18 mouse cellular contexts compared by ENCODE assay signal in the genomic region with DNA sequence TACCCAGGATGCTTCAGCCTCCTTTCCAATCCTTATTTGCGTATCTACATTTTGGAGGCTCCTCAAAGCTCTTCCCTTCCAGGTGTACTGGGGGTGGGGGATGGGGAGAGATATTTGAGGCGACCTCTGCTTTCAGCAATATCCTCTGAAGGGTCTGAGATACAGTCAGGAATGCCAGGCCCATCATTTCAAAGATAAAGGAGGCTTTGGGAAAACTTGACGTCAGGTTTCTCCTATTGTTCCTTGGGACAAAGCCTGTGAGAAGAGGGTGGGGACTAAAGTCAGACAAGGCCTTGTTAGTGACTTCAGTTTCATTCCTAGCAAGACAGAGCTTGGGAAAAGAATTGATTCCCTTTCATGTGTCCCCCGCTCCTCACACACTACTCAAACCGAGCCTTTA.
DNase-seq lines count a peak whose midpoint lies in the region; ATAC-seq and TF ChIP-seq lines count a peak whose summit lies in the region.
"Had no signal": no experiment of that assay in that cellular context is flagged by ENCODE, and none has a peak within 500 bp of the region (broad histone marks: within the 10 kb centered on the region; RNA-seq: fewer than 3 reads in every experiment).

No protein-coding gene starts in this region.

- H3K27ac ChIP-seq in hindbrain, embryonic 14.5 days, result 0 out of 2 replicates have a peak overlapping the region, but pooled peaks have one; percentile 14
- H3K27ac ChIP-seq in hindbrain, embryonic 13.5 days, result no peak overlapping the region
- peak overlapping the region; percentile 34; the same call in 1 of the 2 replicates for H3K27ac ChIP-seq in midbrain, postnatal 0 days (ENCODE audit: low read depth, low read length)
- no peak overlapping the region for H3K27ac ChIP-seq in midbrain, embryonic 14.5 days (replicated peaks; ENCODE audit: low read depth, low read length)
- no peak overlapping the region for H3K27ac ChIP-seq in ES-E14 (ENCODE audit: insufficient read depth, low read depth, low read length, poor library complexity, severe bottlenecking)
- H3K27ac ChIP-seq: embryonic facial prominence, embryonic 10.5 days; forebrain, embryonic 15.5 days; heart, embryonic 13.5 days had no signal

- H3K4me3 ChIP-seq in hindbrain, embryonic 14.5 days (replicated peaks; ENCODE audit: low read length), result no peak overlapping the region
- no peak overlapping the region for H3K4me3 ChIP-seq in hindbrain, embryonic 13.5 days
- no peak overlapping the region for H3K4me3 ChIP-seq in midbrain, postnatal 0 days (ENCODE audit: low read depth, low read length)
- H3K4me3 ChIP-seq in midbrain, embryonic 14.5 days (replicated peaks; ENCODE audit: low read depth, low read length), result no peak overlapping the region
- no peak overlapping the region for H3K4me3 ChIP-seq in ES-E14 (ENCODE audit: insufficient read depth in 1 of 2, low read depth in 1 of 2, low read length in 2 of 2, poor library complexity in 1 of 2, severe bottlenecking in 1 of 2)
- H3K4me3 ChIP-seq: embryonic facial prominence, embryonic 10.5 days; forebrain, embryonic 15.5 days; heart, embryonic 13.5 days had no signal

- no peak overlapping the region for H3K9ac ChIP-seq in hindbrain, embryonic 14.5 days
- H3K9ac ChIP-seq in hindbrain, embryonic 13.5 days, result no peak overlapping the region
- no peak overlapping the region for H3K9ac ChIP-seq in midbrain, postnatal 0 days (replicated peaks; ENCODE audit: low read length, poor library complexity, severe bottlenecking)
- H3K9ac ChIP-seq in midbrain, embryonic 14.5 days (replicated peaks; ENCODE audit: low read length), result no peak overlapping the region
- no peak overlapping the region for H3K9ac ChIP-seq in ES-E14 (ENCODE audit: insufficient read depth, low read depth, low read length, poor library complexity, severe bottlenecking)
- H3K9ac ChIP-seq: forebrain, embryonic 15.5 days; heart, embryonic 13.5 days had no signal

- no peaks in the 10 kb centered on the region for H3K36me3 ChIP-seq in hindbrain, embryonic 14.5 days (replicated peaks; ENCODE audit: control insufficient read depth, insufficient read depth)
- H3K36me3 ChIP-seq in hindbrain, embryonic 13.5 days, result no peaks in the 10 kb centered on the region
- no peaks in the 10 kb centered on the region; the same call in 1 of the 2 replicates for H3K36me3 ChIP-seq in midbrain, postnatal 0 days (ENCODE audit: insufficient read depth, low read length)
- no peaks in the 10 kb centered on the region for H3K36me3 ChIP-seq in midbrain, embryonic 14.5 days (ENCODE audit: control insufficient read depth, insufficient read depth, low read length)
- no peaks in the 10 kb centered on the region for H3K36me3 ChIP-seq in ES-E14 (ENCODE audit: control insufficient read depth, insufficient read depth, low read length, poor library complexity, severe bottlenecking)
- H3K36me3 ChIP-seq: embryonic facial prominence, embryonic 10.5 days; forebrain, embryonic 15.5 days; heart, embryonic 13.5 days had no signal

- DNase-seq in hindbrain, embryonic 14.5 days (ENCODE audit: low spot score), result no peak
- no peak for DNase-seq in midbrain, postnatal 0 days (ENCODE audit: low spot score)
- no peak for DNase-seq in midbrain, embryonic 14.5 days
- peak; percentile 62 for DNase-seq in ES-E14 (ENCODE audit: low read depth, low spot score)
- no peak for DNase-seq in heart, postnatal 4 days
- DNase-seq: adrenal gland, adult 2 months; adrenal gland, postnatal 25 days; cerebellum, adult 18-20 months; cerebellum, adult 9-11 months; gastrocnemius, postnatal 36 days; heart, postnatal 36 days had no signal

- in situ Hi-C loops in ES-E14 (cut with MboI; ENCODE audit: low sequenced_read_pairs in 2 of 2, unreplicated experiment in 2 of 2), result no loop called here

- H3K4me2 ChIP-seq in hindbrain, embryonic 14.5 days (replicated peaks), result no peak overlapping the region
- H3K4me2 ChIP-seq in hindbrain, embryonic 13.5 days, result no peak overlapping the region
- H3K4me2 ChIP-seq in midbrain, postnatal 0 days (ENCODE audit: low read depth, low read length, poor library complexity, severe bottlenecking), result no peak overlapping the region
- H3K4me2 ChIP-seq in midbrain, embryonic 14.5 days (ENCODE audit: low read length), result no peak overlapping the region
- H3K4me2 ChIP-seq: forebrain, embryonic 15.5 days had no signal

- TF ChIP-seq CTCF in midbrain, postnatal 0 days (IDR thresholded peaks at IDR 0.05), result no peak

- WGBS in hindbrain, embryonic 14.5 days, result 36% methylated on average over 5 of the region's 5 CpGs
- 30% methylated on average over 5 of the region's 5 CpGs for WGBS in hindbrain, embryonic 13.5 days
- WGBS in midbrain, postnatal 0 days, result 39% methylated on average over 5 of the region's 5 CpGs
- 32% methylated on average over 5 of the region's 5 CpGs for WGBS in midbrain, embryonic 14.5 days

- H3K27me3 ChIP-seq in hindbrain, embryonic 14.5 days (ENCODE audit: control insufficient read depth, insufficient read depth, low read length), result no peaks in the 10 kb centered on the region
- no peaks in the 10 kb centered on the region for H3K27me3 ChIP-seq in hindbrain, embryonic 13.5 days
- H3K27me3 ChIP-seq in midbrain, postnatal 0 days (ENCODE audit: insufficient read depth, low read length), result no peaks in the 10 kb centered on the region
- no peaks in the 10 kb centered on the region for H3K27me3 ChIP-seq in midbrain, embryonic 14.5 days (ENCODE audit: control insufficient read depth, insufficient read depth, low read length)
- H3K27me3 ChIP-seq: CH12.LX; forebrain, embryonic 15.5 days; heart, embryonic 13.5 days had no signal

- H3K9me3 ChIP-seq in hindbrain, embryonic 14.5 days (ENCODE audit: control insufficient read depth, low read length), result no peaks in the 10 kb centered on the region
- H3K9me3 ChIP-seq in hindbrain, embryonic 13.5 days, result no peaks in the 10 kb centered on the region
- no peaks in the 10 kb centered on the region for H3K9me3 ChIP-seq in midbrain, postnatal 0 days (ENCODE audit: low read length)
- H3K9me3 ChIP-seq in midbrain, embryonic 14.5 days (ENCODE audit: control insufficient read depth, low read length), result no peaks in the 10 kb centered on the region
- no peaks in the 10 kb centered on the region for H3K9me3 ChIP-seq in ES-E14 (ENCODE audit: control insufficient read depth, insufficient read depth, low read depth, low read length)
- H3K9me3 ChIP-seq: embryonic facial prominence, embryonic 10.5 days; forebrain, embryonic 15.5 days; heart, embryonic 13.5 days had no signal

- no peak for ATAC-seq in hindbrain, embryonic 14.5 days (ENCODE audit: low FRiP score)
- no peak for ATAC-seq in hindbrain, embryonic 13.5 days (ENCODE audit: low FRiP score)
- no peak for ATAC-seq in midbrain, postnatal 0 days (ENCODE audit: low FRiP score)
- ATAC-seq in midbrain, embryonic 14.5 days (ENCODE audit: low FRiP score, low TSS enrichment), result no peak
- ATAC-seq: forebrain, embryonic 15.5 days; inflammation-experienced regulatory T-cells, adult 6 months; intestine, postnatal 0 days had no signal

- H3K4me1 ChIP-seq in hindbrain, embryonic 14.5 days (replicated peaks; ENCODE audit: control insufficient read depth, insufficient read depth, low read length), result peaks cover 3% of the 10 kb centered on the region; the same call in 1 of the 2 replicates
- H3K4me1 ChIP-seq in hindbrain, embryonic 13.5 days (replicated peaks), result peaks cover 39% of the 10 kb centered on the region
- H3K4me1 ChIP-seq in midbrain, postnatal 0 days (ENCODE audit: insufficient read depth, low read length), result 0 out of 2 replicates have a peak, but pooled peaks cover 8% of the 10 kb centered on the region
- peaks cover 8% of the 10 kb centered on the region; the same call in 1 of the 2 replicates for H3K4me1 ChIP-seq in midbrain, embryonic 14.5 days (ENCODE audit: control insufficient read depth, insufficient read depth, low read length)
- H3K4me1 ChIP-seq in ES-E14 (ENCODE audit: control insufficient read depth in 2 of 2, insufficient read depth in 2 of 2, low read length in 2 of 2, poor library complexity in 1 of 2), result peaks cover 3 to 12% of the 10 kb centered on the region in 2 experiments; a peak in 2 of 4 replicates

TF ChIP-seq in ES-E14, 5 proteins besides CTCF, POLR2A, EP300 and RAD21:
- TF ChIP-seq MAFK (IDR thresholded peaks at IDR 0.05; ENCODE audit: insufficient read depth, low read depth, low read length) (no peak), CHD2 (IDR thresholded peaks at IDR 0.05; ENCODE audit: low read depth, low read length) (peak; percentile 70; the same call in 1 of the 2 replicates)

Comparison
In these comparisons a context has a peak if more than half of its experiments do, and no peak if none do; other contexts are left out.
1. H3K27ac ChIP-seq: peak in hindbrain, embryonic 14.5 days (single experiment) and midbrain, postnatal 0 days (single experiment); none in hindbrain, embryonic 13.5 days (single experiment), midbrain, embryonic 14.5 days (single experiment) and ES-E14 (single experiment).